Mouse (Mus musculus): ENCODE results near the gene Cpsf2. TPM values are rescaled to one million over a fixed set of nuclear protein-coding genes. Genes with fewer than 3 reads are reported as not detected.
A peak's percentile ranks its signal among the peaks of the same experiment; 100 is the strongest.

Gene Cpsf2
- polyA plus RNA-seq, 1 experiment from 2014 or later, result 29.8 TPM

DNA sequence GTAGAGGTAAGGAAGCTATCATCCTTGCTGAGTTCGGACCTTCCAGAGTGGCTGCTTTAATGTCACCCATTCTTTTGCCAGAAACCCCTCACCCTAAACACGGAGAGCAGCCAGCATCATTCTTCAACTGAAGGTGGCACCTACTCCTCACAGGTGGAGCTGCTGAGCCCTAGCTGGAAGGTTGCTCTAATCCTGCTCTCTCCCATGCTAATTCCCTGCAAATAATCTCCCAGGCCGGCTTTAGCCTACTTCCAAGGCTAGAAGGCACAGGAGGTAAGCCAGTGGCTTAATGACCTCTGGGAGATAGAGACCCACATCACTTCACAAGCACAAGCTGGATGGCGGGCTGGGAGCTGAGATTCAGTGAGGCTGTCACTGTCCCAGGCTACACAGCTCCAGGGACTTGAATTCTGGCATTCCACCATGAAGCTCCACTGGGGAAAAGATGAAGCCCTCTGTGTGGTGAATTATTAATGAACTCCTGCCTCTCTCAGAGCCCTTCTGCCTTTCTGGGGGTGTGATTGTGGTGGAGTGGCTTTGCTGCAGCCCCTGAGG, 54.2 kb downstream of the Cpsf2 start:
- no peaks in the 10 kb centered on the region for H3K9me3 ChIP-seq (replicated peaks; ENCODE audit: control insufficient read depth, low read length, poor library complexity, severe bottlenecking)
- no peaks in the 10 kb centered on the region for H3K27me3 ChIP-seq (ENCODE audit: control insufficient read depth, insufficient read depth, low read depth, low read length)
- 31% methylated on average over 4 of the region's 4 CpGs for WGBS
- H3K9ac ChIP-seq (ENCODE audit: low read depth, low read length), result no peak overlapping the region
- no peaks in the 10 kb centered on the region for H3K4me1 ChIP-seq (ENCODE audit: control insufficient read depth, insufficient read depth, low read length)
- H3K4me3 ChIP-seq (ENCODE audit: low read depth, low read length), result no peak overlapping the region
- peak; percentile 71; the same call in 1 of the 2 replicates for ATAC-seq
- H3K36me3 ChIP-seq (ENCODE audit: control insufficient read depth, insufficient read depth, low read length), result no peaks in the 10 kb centered on the region
- H3K4me2 ChIP-seq (ENCODE audit: low read length), result no peak overlapping the region
- H3K27ac ChIP-seq (ENCODE audit: low read length), result no peak overlapping the region

DNA sequence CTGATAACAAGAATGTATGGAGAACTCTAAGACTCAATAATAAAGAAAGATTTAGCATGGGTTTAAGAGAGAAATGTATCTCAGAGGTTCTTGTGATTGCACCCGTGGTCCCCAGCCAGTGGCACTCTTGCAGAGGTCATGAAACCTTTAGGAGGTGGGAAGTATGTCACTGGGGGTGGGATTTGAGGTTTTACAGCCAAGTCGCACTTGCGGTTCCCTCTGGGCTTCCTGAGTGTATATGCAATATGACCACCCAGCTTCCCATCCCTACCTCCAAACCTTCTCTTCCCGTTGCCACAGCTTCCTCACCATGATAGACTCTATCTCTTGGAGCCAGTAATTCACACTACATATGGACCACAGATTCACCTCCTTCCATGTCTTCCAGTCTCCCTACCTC, 59.1 kb downstream of the Cpsf2 start:
- H3K27me3 ChIP-seq (ENCODE audit: control insufficient read depth, insufficient read depth, low read depth, low read length), result no peaks in the 10 kb centered on the region
- no peak overlapping the region for H3K9ac ChIP-seq (ENCODE audit: low read depth, low read length)
- no peak for ATAC-seq
- WGBS, result 90% methylated on average over 4 of the region's 4 CpGs
- no peak overlapping the region for H3K27ac ChIP-seq (ENCODE audit: low read length)
- H3K9me3 ChIP-seq (replicated peaks; ENCODE audit: control insufficient read depth, low read length, poor library complexity, severe bottlenecking), result no peaks in the 10 kb centered on the region
- H3K4me3 ChIP-seq (ENCODE audit: low read depth, low read length), result no peak overlapping the region
- no peaks in the 10 kb centered on the region for H3K4me1 ChIP-seq (ENCODE audit: control insufficient read depth, insufficient read depth, low read length)
- H3K36me3 ChIP-seq (ENCODE audit: control insufficient read depth, insufficient read depth, low read length), result no peaks in the 10 kb centered on the region
- no peak overlapping the region for H3K4me2 ChIP-seq (ENCODE audit: low read length)

DNA sequence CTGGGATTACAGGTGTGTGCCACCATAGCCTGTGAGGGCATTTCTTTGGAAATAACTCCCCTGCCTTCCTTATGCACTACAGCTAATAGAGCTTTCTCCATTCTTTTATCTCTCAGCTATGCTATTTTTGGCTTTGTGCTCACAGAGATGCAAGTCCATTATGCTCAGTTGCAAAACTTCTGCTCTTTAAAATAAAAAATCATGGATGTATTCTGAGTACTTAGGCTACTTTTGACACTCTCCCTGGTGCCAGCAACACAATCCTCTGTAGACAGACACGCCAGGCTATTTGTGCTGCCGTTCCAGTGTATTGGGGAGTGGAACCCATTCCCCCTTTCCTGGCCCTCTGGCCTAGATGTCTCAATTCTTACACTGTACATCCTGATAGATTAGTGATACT, 64.1 kb downstream of the Cpsf2 start:
- 92% methylated on average over 2 of the region's 2 CpGs for WGBS
- Histone ChIP-seq H3K9ac (ENCODE audit: low read depth, low read length) (no peak overlapping the region), H3K9me3 (replicated peaks; ENCODE audit: control insufficient read depth, low read length, poor library complexity, severe bottlenecking) (no peaks in the 10 kb centered on the region), H3K4me1 (ENCODE audit: control insufficient read depth, insufficient read depth, low read length) (peaks cover 17% of the 10 kb centered on the region), H3K27ac (ENCODE audit: low read length) (no peak overlapping the region), H3K27me3 (ENCODE audit: control insufficient read depth, insufficient read depth, low read depth, low read length) (no peaks in the 10 kb centered on the region), H3K4me2 (ENCODE audit: low read length) (no peak overlapping the region), H3K4me3 (ENCODE audit: low read depth, low read length) (no peak overlapping the region), H3K36me3 (ENCODE audit: control insufficient read depth, insufficient read depth, low read length) (no peaks in the 10 kb centered on the region)
- no peak for ATAC-seq

DNA sequence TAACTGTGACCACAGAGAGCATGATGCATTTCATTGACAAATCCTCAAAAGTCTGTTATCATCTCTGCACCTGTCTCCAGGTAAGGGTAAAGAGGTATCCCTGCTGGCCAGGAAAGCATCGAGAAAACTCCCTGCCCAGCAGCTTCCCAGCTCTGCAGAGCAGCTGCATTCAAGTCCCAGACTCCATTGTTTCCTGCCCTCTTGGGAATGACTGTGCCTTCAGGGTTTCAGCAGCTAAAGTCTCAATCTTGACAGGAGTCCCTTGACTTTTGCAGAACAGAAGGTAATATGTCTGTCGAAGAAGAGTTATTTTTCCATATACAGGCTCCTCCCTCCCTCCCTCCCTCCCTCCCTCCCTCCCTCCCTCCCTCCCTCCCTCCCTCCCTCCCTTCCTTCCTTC, 65.9 kb downstream of the Cpsf2 start:
- peaks cover 17% of the 10 kb centered on the region for H3K4me1 ChIP-seq (ENCODE audit: control insufficient read depth, insufficient read depth, low read length)
- peak overlapping the region; percentile 68 for H3K27ac ChIP-seq (ENCODE audit: low read length)
- peak; percentile 23; the same call in 1 of the 2 replicates for ATAC-seq

DNA sequence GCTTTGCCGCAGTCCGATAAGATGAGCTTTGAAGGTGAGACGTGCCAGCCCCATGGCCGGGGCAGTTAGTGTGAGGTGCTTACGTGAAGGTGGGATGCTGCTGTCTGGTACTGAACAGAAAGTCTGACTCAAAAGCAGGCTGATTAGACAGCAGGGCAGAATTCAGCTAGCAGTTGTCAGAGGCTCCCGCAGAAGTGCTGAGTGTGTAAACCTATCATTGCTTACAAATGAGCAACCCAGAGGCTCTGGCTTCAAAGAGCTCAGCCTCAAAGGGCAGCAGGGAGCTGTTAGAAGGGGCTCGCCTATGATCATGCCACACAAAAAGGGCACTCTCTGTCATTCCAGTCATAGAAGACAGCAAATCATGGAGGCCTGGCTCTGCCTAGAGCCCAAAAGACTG, 66.5 kb downstream of the Cpsf2 start:
- Histone ChIP-seq H3K9ac (ENCODE audit: low read depth, low read length) (no peak overlapping the region), H3K4me3 (ENCODE audit: low read depth, low read length) (no peak overlapping the region), H3K9me3 (replicated peaks; ENCODE audit: control insufficient read depth, low read length, poor library complexity, severe bottlenecking) (no peaks in the 10 kb centered on the region), H3K4me2 (ENCODE audit: low read length) (no peak overlapping the region), H3K27me3 (ENCODE audit: control insufficient read depth, insufficient read depth, low read depth, low read length) (no peaks in the 10 kb centered on the region), H3K36me3 (ENCODE audit: control insufficient read depth, insufficient read depth, low read length) (no peaks in the 10 kb centered on the region), H3K4me1 (ENCODE audit: control insufficient read depth, insufficient read depth, low read length) (peaks cover 17% of the 10 kb centered on the region), H3K27ac (ENCODE audit: low read length) (peak overlapping the region; percentile 48)
- WGBS, result 35% methylated on average over 7 of the region's 7 CpGs
- ATAC-seq, result peak; percentile 93

More for the DNA sequence above, 65.9 kb downstream of the Cpsf2 start:
- no peak overlapping the region for H3K9ac ChIP-seq (ENCODE audit: low read depth, low read length)
- H3K4me3 ChIP-seq (ENCODE audit: low read depth, low read length), result no peak overlapping the region
- no peak overlapping the region for H3K4me2 ChIP-seq (ENCODE audit: low read length)
- H3K9me3 ChIP-seq (replicated peaks; ENCODE audit: control insufficient read depth, low read length, poor library complexity, severe bottlenecking), result no peaks in the 10 kb centered on the region
- no peaks in the 10 kb centered on the region for H3K27me3 ChIP-seq (ENCODE audit: control insufficient read depth, insufficient read depth, low read depth, low read length)
- no peaks in the 10 kb centered on the region for H3K36me3 ChIP-seq (ENCODE audit: control insufficient read depth, insufficient read depth, low read length)
- WGBS, result 21% methylated on average over 2 of the region's 2 CpGs

DNA sequence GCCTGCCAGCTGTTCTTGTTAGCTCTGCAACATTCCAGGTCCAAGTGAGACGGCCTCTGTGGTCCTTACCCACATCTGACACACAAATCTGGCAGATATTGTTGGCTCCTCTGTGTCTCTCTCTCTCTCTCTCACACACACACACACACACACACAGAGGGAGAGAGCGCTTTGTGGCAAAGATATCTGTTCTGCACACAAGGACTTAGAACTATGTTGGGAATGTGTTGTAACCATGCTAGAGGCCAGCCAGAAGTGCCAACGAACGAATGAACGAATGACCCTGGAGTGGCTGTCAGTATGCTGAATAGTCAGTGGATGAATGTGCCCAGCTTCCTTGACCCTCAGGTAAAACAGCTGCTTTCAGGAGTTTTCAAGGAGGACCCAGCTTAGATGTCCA, 68.1 kb downstream of the Cpsf2 start:
- no peak overlapping the region for H3K4me2 ChIP-seq (ENCODE audit: low read length)
- ATAC-seq, result no peak
- no peaks in the 10 kb centered on the region for H3K9me3 ChIP-seq (replicated peaks; ENCODE audit: control insufficient read depth, low read length, poor library complexity, severe bottlenecking)
- H3K27ac ChIP-seq (ENCODE audit: low read length), result no peak overlapping the region
- WGBS, result 92% methylated on average over 5 of the region's 5 CpGs
- peaks cover 17% of the 10 kb centered on the region for H3K4me1 ChIP-seq (ENCODE audit: control insufficient read depth, insufficient read depth, low read length)
- H3K36me3 ChIP-seq (ENCODE audit: control insufficient read depth, insufficient read depth, low read length), result no peaks in the 10 kb centered on the region
- H3K9ac ChIP-seq (ENCODE audit: low read depth, low read length), result no peak overlapping the region
- no peak overlapping the region for H3K4me3 ChIP-seq (ENCODE audit: low read depth, low read length)
- H3K27me3 ChIP-seq (ENCODE audit: control insufficient read depth, insufficient read depth, low read depth, low read length), result no peaks in the 10 kb centered on the region

DNA sequence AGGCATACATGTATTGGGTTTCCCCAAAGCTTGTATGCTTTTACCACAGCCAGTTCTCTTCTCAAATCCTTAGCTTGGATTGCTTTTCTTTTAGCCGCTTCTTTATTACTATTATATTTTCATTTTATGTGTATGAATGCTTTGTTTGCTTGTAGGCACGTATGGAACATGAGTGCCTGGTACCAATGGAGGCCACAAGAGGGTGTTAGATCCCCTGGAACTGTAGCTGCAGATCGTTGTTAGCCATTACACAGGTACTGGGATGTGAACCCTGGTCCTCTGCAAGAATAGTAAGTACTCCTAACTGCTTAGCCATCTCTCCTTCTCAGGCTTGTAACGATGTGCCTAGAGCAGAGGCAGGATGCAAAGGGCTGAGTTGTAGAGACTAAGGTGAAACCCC, 78.4 kb downstream of the Cpsf2 start:
- ATAC-seq, result no peak
- H3K27me3 ChIP-seq (ENCODE audit: control insufficient read depth, insufficient read depth, low read depth, low read length), result no peaks in the 10 kb centered on the region
- no peaks in the 10 kb centered on the region for H3K9me3 ChIP-seq (replicated peaks; ENCODE audit: control insufficient read depth, low read length, poor library complexity, severe bottlenecking)
- H3K36me3 ChIP-seq (ENCODE audit: control insufficient read depth, insufficient read depth, low read length), result no peaks in the 10 kb centered on the region
- WGBS, result 89% methylated on average over 4 of the region's 4 CpGs
- H3K27ac ChIP-seq (ENCODE audit: low read length), result no peak overlapping the region
- no peak overlapping the region for H3K9ac ChIP-seq (ENCODE audit: low read depth, low read length)
- no peak overlapping the region for H3K4me2 ChIP-seq (ENCODE audit: low read length)
- H3K4me3 ChIP-seq (ENCODE audit: low read depth, low read length), result no peak overlapping the region
- peaks cover 10% of the 10 kb centered on the region for H3K4me1 ChIP-seq (ENCODE audit: control insufficient read depth, insufficient read depth, low read length)

DNA sequence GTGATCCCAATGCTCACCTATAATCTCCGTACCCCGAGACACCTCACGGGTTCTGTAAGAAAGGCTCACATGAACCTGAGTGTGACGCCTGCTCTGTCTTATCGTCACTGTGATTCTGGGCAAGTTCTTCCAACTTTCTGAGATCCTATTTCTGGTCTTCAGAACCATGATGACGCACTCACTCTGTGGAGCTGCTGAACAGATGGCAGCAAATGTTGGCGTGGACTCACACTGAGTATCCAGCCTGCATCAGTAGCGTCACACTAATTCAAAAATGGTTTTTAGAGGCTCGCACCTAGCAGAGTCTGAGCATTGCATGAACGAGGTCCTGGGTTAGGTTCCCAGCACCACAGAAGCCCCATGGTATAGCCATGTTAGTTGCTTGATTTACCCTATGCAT, 80.0 kb downstream of the Cpsf2 start:
- Histone ChIP-seq H3K4me2 (ENCODE audit: low read length) (no peak overlapping the region), H3K9me3 (replicated peaks; ENCODE audit: control insufficient read depth, low read length, poor library complexity, severe bottlenecking) (no peaks in the 10 kb centered on the region), H3K4me1 (ENCODE audit: control insufficient read depth, insufficient read depth, low read length) (peaks cover 10% of the 10 kb centered on the region), H3K36me3 (ENCODE audit: control insufficient read depth, insufficient read depth, low read length) (no peaks in the 10 kb centered on the region), H3K27me3 (ENCODE audit: control insufficient read depth, insufficient read depth, low read depth, low read length) (no peaks in the 10 kb centered on the region), H3K4me3 (ENCODE audit: low read depth, low read length) (no peak overlapping the region), H3K27ac (ENCODE audit: low read length) (no peak overlapping the region), H3K9ac (ENCODE audit: low read depth, low read length) (no peak overlapping the region)
- no peak for ATAC-seq
- 94% methylated on average over 10 of the region's 10 CpGs for WGBS

All from midbrain, embryonic 16.5 days (tissue).